Mouse (Mus musculus) megakaryocyte, adult 5-6 weeks (primary cell): ENCODE measurements around the gene Snip1. TPM values are rescaled to one million over a fixed set of nuclear protein-coding genes. Genes with fewer than 3 reads are reported as not detected.

Experiments
- ATAC-seq: 2 replicates; pipeline ENCODE4 v1.8.0; 2016; ENCODE audit warnings: mild to moderate bottlenecking, inconsistent platforms; ENCODE audit not compliant: poor library complexity, severe bottlenecking
- total RNA-seq, 2 experiments: library from RNA; stranded (forward) in 1 of 2; stranded (reverse) in 1 of 2; fragments of 153-499, 151-499 nt in 1 of 2; fragments of 221-1000, 200-1000 nt in 1 of 2; gene quantifications; 2 replicates each; pipeline versions ENCODE4 v1.2.3 to v1.2.4; 2015 to 2017

The Snip1 gene
- total RNA-seq (2015) (24.1 and 27.0 TPM in 2 replicates), total RNA-seq (2017) (23.2 and 27.0 TPM in 2 replicates)

DNA sequence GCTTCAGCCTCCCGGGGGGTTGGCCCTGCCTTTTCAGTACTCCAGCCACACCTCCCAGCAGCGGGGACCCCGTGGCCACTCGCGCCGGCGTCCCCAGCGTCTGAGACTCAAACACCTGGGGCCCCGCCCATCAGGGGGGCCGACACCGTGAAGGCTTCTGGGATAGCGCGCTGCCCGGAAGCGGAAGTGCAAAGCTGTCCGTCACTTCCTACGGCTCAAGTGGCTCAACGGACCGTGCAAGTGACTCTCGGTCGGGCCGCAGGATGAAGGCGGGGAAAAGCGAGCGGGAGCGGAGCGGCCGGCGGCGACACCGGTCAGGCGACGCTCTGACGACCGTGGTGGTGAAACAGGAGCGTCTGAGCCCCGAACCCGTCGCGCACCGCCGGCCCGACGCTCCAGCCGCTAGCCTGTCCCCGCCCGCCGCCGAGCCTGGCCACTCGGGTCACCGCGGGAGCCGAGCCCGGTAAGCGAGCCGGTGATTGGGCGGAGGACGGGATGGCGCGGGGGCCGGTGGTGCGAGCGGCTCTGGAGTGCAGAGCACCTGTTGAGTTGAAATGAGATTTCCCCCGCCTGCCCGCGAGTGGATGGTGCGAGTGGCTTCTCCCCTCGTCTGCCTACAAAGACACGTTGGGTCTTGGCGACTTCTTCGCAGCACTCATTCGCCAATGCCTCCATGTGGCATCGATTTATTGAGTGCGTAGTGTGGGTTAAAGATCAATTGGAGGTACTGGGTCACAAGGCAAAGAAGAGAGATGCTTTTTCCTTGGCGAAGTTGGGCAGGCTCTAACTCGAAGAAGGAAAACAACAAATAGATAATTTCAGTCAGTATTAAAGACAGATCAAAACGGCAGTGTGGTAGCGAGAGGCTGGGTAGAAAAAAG is at the start of gene Snip1:
Gene Snip1 (plus strand): TSS at position 183 of the 881 bp plus-strand sequence.
- peak; percentile 96 for ATAC-seq

DNA sequence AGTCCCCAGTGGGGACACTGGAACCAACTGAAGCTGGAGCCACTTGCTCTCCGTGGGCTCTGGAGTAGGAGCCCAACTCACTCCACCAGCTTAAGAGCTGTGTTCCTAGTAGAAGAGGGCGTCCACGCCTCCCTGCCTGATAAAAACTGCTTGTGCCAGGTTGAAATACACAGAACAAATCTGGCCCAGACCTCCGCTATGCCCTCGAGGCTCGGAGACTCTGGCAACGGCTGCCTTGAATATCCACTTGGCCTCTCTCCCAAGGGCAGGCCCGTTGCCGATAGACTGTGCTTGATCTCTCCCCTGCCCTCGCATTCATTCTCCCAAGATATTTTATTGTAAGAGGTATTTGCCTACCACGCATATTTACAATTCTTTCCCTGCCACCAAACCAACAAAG is 49.0 kb upstream of the Snip1 start:
- no peak for ATAC-seq

DNA sequence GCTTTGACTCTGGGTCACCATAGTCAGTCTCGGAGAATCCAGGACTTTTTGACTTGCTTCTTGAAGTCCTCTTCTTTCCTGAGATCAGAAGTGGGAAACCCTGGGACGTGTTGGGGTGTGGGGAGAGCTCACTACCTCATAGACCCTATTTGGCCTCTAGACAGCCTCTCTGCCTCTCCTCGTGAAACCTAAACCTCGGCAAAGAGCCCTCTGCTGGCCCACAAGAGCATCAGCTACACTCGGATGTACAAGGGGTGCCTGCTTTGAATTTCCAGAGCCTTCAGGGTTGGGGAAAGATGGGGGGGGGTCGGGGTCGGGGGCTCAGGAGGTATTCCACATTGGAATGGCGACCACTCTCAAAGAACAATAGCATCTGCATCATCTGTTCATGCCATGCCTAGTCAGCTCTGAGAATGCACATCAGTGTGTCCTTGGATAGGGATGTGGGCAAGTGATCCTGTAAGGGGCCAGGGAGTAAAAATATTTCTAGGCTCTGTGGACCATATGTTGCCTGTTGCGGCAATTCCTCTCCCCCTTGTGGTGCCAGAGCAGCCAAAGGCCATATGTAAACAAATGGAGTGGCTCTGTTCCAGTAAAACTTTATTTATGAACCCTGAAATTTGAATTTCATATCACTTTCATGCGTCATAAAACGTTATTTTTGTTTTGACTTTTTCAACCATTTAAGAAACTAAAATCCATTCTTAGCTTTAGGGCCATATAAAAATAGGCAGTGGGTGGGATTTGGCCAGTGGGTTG is 45.5 kb upstream of the Snip1 start:
- peak; percentile 66 for ATAC-seq

DNA sequence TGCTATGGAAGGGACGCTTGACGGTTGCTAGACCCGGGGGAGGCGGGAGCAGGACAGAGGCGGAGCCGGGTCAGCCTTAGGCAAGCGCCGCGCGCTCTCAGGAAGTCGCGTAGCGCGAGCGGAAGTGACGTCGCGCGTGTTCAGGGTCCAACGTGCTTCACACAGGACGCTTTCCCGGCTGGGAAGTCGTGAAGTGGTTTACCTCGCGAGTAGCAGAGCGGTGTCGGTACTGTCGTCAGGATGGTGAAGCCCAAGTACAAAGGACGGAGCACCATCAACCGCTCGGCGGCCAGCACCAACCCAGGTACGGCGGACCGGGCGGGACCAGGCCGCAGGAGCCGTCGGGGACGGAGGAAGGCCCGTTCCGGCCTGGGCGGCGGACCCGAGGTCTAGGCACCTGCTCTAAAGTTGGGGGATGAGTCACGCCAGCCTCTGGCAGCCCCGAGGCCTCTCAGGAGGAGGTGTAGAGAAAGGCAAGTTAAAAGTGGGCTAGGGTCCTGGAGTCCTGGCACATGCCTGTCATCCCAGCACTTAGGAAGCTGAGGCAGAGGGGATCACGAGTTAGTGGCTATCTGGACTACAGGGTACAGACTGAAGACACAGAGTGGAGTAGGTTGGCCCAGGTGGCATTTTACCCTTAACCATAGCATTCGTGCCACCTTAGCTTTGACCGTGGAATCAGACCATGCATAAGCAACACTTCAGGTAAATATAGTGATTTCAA is 36.4 kb upstream of the Snip1 start:
- peak; percentile 100 for ATAC-seq

DNA sequence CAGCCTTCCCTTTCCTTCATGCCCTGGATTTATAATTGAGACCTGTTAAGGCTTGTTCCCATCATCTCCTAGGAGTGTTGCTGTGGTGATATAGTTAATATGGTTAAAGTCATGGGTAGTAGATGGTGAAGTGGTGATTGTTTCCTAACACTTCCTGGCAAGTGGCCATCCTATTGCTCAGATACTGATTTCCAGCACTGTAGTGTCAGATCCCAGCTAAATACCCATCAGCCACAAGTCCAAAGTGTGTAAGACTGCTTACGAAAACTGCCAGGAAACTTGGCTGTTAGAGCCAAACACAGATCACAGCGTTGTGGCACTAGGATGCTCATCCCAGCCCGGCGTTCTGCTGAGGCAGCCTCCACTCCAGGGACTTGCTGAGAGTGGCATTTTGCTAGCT is 32.1 kb upstream of the Snip1 start:
- no peak for ATAC-seq

DNA sequence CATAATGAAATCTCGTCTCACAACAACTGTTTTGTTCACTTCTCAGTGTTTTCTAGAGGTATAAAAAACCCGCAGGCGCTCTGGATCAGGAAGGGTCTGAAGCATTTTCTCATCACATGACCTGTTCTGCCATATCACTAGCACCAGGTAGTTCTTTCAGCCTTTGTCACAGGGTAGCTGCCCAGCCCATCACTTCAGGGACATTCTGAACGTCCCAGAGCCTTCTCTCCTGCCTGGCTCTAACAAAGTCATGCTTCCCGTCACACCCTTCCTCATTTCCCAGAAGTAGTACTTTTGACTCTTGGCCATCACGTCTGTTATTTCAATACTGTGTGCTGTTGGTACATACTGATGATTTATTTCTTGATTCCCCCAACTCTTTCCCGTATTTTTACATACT is 22.0 kb upstream of the Snip1 start:
- ATAC-seq = no peak

DNA sequence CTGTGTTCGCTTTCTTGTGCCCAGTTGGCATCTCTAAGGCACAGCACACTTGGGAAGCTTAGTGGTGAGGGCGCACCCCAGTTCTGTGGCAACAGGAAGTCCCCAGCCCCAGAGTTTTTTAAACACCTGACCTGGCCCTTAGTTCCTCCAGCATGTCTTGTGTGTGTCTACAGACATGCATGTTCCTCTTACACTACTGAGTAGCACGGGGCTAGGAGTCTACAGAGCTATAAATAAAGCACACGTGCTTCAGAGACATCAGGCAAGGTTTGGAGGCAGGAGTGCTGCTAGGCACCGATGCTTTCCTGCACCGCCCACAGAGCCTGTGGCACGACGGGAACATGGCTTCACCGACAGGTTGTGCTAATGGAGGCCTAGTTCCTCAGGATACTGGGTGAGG is 11.1 kb upstream of the Snip1 start:
- peak; percentile 92 for ATAC-seq

DNA sequence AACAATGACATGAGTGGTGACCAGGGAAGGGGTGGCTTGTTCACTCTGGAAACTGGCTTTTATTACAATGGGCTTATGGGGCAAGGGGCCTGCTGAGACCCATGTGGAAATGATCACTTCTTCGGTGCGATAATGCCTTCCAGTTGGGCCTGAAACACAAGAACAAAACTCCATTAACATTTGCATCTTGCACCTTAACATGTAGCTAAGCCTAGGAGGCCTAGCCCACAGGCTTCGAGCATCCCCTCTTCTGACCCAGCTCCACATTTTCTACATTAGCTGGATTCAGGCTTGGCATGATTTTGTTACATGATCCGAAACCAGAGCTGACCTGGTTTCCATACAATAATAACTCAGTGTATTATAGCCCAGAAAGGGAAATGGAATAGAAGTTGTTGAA is 10.0 kb upstream of the Snip1 start:
- no peak for ATAC-seq

DNA sequence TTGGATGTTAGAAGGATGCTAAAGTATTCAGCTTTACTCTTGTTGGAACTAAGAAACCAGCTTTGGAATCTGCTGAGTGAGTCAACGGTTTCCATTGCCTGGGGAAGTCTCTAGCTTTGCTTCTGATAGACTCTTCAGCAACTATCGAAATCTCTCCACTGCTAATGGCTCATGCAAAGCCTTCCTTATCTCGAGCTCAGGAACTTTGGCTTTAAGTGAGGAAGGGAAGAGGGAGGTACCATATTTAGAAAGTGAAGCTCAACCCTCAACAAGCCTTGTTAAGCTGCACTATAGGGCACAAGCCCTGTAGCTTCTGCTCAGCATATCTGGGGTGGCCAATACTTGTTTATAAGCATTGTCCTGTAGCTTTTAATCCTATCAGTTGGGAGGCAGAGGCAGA is 9.2 kb upstream of the Snip1 start:
- no peak for ATAC-seq

DNA sequence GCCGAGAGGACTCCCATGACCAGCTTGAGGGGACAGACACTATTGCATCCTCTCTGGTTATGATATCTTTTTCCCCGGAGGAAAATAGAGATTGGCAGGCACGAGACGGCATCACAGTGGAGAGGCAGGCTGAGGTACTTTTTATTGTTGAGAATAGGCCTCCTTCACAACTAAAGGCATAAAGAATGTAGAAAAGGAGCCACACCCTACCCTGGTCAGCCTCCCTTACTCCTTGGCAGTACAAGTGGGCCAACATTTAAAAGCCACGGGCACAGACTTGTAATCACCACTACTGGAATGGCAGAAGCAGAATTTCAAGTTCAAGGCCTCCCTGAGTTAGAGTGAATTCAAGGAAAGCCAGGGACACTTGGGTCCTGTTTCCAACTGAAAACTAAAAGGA is 8.4 kb upstream of the Snip1 start:
- no peak for ATAC-seq

DNA sequence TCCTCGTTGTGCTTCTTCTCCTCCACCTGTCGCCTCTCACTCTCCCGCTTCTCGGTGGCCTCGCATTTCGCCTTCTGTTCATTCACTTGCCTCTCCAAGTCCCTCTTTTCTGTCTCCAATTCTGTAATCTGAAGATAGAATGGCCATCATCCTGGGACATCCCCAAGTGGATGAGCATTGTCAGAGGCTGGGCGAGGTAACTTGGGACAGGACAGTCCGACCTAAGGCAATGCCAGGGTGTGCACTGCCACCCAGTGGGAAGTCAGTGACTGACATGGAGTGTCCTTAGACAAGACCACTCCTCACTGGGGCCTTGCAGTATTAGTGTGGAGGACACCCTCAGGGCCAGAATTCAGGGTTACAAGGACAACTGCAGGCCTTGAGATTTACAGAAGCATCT is 7.4 kb upstream of the Snip1 start:
- peak; percentile 80 for ATAC-seq

DNA sequence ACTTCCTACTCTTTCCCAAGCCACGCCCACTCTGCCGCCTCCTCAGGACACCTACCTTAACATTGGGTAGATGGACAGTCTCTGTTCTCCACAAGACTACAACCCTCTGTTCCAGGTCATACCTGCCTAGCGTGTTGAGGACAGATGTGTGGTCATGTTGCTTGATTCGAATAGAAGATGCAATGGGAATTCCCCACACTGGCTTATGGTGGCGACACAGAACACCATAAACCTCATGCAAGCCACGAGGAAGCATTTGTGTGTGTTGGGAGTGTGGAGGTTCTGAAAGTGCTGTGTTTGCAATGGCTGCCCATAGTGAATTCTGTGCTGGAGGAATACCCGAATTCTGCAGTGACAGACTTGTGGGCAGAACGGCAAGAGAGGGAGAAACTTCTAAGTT is 2.6 kb upstream of the Snip1 start:
- ATAC-seq = no peak

DNA sequence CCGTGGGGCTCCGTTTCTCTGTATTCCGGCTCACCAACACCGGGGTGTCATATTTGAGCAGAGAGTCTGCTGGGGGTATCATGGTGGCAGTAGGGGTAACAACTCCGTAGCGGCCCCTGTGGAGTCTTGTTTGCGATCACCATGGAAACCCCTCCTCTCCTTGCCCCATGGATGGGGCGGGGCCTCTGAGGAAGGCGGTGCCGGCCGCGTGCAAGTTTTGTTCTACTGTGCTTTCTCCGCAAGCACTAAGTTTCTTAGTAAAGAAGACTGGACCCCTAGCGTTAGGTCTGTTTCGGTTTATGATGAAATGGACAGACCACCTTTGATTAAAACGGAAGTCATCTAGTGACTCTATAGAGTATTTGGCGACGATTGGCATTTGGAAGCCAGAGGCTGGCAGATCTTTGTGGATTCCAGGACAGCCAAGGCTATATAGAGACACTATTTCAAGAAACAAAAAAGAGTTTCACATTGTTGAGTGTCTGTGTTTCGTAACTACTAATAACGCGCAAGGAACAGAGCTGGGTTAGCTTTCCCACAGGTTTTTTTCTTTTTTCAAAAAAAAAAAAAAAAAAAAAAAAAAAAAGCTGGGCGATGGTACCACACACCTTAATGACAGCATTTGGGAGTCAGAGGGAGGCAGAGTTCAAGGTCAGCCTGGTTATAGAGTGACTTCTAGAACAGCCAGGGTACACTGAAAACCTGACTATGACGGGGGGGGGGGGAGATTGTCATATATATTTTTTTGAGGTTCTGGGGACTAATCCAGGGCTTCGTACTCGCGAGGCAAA is 760 bp upstream of the Snip1 start, which contains the start of gene Dnali1:
Gene Dnali1 (minus strand): TSS at position 187 of the 791 bp plus-strand sequence.
- ATAC-seq = peak; percentile 47

DNA sequence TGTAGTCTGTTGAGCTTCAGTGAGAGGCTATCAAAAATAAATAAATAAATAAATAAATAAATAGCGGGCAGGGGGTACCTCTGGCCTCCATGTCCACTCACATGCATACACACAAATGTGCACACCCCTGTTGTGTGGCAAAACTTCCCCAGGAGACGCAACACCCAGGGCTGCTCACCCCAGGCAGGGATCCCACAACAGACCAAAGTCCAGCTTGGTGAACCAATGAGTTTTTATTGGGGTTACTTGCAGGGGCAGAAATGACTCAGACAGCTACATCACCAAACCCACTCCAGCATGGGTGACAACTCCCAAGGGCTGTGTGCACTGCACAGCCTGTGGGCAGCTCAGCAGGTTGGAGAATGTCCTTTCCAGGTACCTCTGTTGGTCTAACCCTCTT is 11.2 kb downstream of the Snip1 start:
- no peak for ATAC-seq

DNA sequence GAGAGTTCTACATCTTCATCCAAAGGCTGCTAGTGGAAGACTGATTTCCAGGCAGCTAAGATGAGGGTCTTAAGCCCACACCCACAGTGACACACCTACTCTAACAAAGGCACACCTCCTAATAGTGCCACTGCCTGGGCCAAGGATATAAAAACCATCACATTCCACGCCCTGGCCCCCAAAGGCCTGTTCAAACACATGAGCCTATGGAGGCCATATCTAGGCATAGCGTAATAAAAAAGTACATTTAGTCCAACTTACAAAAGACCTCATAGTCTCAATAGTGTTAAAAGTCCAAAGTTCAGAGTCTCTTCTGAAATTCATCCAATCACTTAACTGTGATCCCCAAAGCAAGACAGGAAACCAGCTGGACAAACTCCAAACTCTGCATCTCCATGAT is 12.2 kb downstream of the Snip1 start:
- no peak for ATAC-seq

DNA sequence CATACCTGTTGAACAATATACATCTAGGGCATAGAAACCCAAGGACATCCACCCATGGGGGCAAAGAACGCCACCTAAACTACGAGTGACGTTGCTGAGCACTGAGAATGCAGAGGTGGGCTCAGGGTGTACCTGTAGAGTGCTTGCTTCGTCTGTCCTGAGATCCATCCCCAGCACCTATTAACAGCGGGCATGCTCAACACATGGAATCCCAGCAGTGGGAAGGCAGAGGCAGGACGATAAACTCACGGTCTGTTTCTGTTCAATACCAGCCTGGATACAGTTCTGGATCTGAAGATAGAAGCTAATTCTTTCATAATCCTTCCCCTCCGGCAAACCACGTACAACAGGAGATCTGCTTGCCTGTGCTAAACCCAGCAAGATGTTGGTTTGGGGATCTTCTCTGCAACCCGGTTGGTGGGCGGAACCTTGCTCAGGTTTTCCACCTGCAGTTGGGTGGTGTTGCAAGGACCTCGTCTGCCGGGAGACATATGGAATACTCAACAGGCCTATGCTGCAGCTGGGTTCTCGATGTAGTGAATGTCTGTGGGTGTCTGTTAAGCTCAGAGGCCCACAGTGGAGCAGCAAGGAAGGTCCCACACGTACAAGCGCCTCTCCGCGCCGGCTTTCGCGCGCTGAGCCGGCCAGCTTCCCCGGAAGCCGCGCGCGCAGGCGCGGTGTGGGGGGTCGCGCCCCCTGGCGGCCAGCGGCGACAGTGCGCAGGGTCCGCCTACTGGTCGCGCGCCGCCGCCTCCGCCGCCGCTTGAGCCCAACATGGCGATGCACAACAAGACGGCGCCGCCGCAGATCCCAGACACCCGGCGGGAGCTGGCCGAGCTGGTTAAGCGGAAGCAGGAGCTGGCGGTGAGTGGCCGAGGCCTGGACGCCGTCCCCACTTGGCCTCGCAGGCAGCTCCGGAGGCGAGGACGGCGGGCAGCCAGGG is 18.2 kb downstream of the Snip1 start, which contains the start of gene Meaf6:
Gene Meaf6 (plus strand): TSS at position 732 of the 943 bp plus-strand sequence.
- peak; percentile 90 for ATAC-seq

DNA sequence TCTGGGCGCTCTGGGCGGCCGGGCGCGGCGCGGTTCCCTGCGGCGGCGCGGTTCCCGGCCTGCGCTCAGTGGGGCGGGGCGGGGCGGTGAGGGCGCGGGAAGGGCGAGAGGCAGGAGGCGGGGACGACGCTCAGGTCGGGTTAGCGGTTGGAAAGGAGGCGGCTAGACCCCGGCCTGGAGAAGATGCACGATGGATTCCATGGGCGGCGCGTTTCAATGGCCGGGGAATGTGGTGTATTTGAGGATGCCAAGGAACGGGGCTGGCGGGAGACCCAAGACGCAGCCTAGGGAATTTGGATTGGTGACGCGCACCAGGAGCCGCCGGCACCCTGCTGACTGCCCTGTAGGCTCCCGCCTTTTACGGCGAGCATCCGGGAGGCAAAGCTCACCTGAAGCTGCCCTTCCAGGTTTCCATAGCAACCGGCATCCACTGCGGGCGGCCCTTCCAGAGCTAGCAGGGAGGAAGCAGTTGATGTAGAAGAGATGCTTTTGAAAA is 18.9 kb downstream of the Snip1 start:
- ATAC-seq = peak; percentile 84

DNA sequence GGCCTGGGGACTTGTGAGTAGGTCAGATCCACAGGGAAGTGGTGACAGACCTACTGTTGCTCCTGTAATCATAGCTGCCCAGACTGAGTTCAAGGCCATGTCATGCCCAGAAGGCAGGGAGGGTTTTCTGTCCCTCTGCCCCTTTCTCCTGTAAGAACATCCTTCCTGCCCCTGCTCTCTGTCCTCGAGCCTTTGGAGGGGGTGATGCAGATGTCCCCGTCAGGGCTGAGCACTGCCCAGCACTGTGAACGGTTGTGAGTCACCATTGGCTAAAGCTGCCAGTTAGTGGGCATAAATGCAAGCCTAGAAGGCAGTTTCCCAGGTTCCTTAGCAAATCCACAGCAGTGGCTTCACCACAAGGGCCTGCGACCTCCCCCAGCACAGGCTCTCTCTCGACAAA is 26.6 kb downstream of the Snip1 start:
- no peak for ATAC-seq

DNA sequence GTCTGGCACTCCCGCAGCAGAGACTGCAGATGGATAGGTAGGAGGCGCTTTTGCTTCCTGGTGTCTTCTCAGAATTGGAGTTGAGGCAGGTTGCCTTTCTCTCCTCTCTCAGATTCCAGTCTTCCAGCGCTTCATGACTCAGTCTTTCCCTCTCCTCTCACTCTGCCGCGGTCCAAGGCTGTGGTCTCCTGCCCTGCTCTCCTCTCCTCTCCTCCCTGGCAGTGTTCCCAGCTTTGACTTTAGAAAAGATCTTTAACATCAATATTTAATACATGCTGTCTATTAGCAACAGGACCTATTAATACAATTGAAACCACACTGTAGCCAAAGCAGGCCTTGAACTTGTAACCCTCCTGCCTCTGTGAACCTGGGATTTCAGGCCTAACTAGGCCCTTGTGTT is 29.6 kb downstream of the Snip1 start:
- ATAC-seq = no peak
